Mouse (Mus musculus): Measurements from ENCODE around the gene Olfr1411. TPM values are rescaled to one million over a fixed set of nuclear protein-coding genes. Genes with fewer than 3 reads are reported as not detected.

Gene Olfr1411
- not detected for polyA plus RNA-seq (2014; fragmentation: Illumina TruSeq; extraction: RNeasy Lipid Tissue Mini Kit (QIAGEN cat#74804))

GRCm38 (mm10) chr1:92594111-92594510 lies at the start of gene Olfr1411:
Gene Olfr1411 (plus strand): TSS chr1:92594411.

GRCm38 (mm10) chr1:92571022-92571421 lies 23.2 kb upstream of the Olfr1411 start, which contains the start of gene Olfr1413:
Gene Olfr1413 (plus strand): TSS chr1:92571322.

GRCm38 (mm10) chr1:92585479-92585878 lies 8.7 kb upstream of the Olfr1411 start, which contains the start of gene Olfr1412:
Gene Olfr1412 (plus strand): TSS chr1:92585779.

GRCm38 (mm10) chr1:92605482-92605881 lies 11.3 kb downstream of the Olfr1411 start, which contains the start of gene Olfr1410:
Gene Olfr1410 (plus strand): TSS chr1:92605782.

GRCm38 (mm10) chr1:92617488-92617887 lies 23.3 kb downstream of the Olfr1411 start, which contains the start of gene Olfr12:
Gene Olfr12 (plus strand): TSS chr1:92617788.

GRCm38 (mm10) chr1:92641514-92642272 lies 47.5 kb downstream of the Olfr1411 start, which contains the start of gene Cops9:
Gene Cops9 (minus strand): TSS chr1:92641985.

Other genes starting within 250 kb of the Olfr1411 start
- gene Ndufa10, start 120.6 kb upstream of the Olfr1411 start, polyA plus RNA-seq (2014; fragmentation: Illumina TruSeq; extraction: RNeasy Lipid Tissue Mini Kit (QIAGEN cat#74804)) = 139 TPM
- gene Olfr1416, start 109.3 kb upstream of the Olfr1411 start, polyA plus RNA-seq (2014; fragmentation: Illumina TruSeq; extraction: RNeasy Lipid Tissue Mini Kit (QIAGEN cat#74804)) = not detected
- not detected for gene Olfr1415, start 98.3 kb upstream of the Olfr1411 start, polyA plus RNA-seq (2014; fragmentation: Illumina TruSeq; extraction: RNeasy Lipid Tissue Mini Kit (QIAGEN cat#74804))
- not detected for gene Olfr1414, start 75.8 kb upstream of the Olfr1411 start, polyA plus RNA-seq (2014; fragmentation: Illumina TruSeq; extraction: RNeasy Lipid Tissue Mini Kit (QIAGEN cat#74804))
- not detected for gene Olfr1413, start 23.1 kb upstream of the Olfr1411 start, polyA plus RNA-seq (2014; fragmentation: Illumina TruSeq; extraction: RNeasy Lipid Tissue Mini Kit (QIAGEN cat#74804))
- not detected for gene Olfr1412, start 8.6 kb upstream of the Olfr1411 start, polyA plus RNA-seq (2014; fragmentation: Illumina TruSeq; extraction: RNeasy Lipid Tissue Mini Kit (QIAGEN cat#74804))
- gene Olfr1410, start 11.4 kb downstream of the Olfr1411 start, polyA plus RNA-seq (2014; fragmentation: Illumina TruSeq; extraction: RNeasy Lipid Tissue Mini Kit (QIAGEN cat#74804)) = not detected
- gene Olfr12, start 23.4 kb downstream of the Olfr1411 start, polyA plus RNA-seq (2014; fragmentation: Illumina TruSeq; extraction: RNeasy Lipid Tissue Mini Kit (QIAGEN cat#74804)) = not detected
- gene Cops9, start 47.6 kb downstream of the Olfr1411 start, polyA plus RNA-seq (2014; fragmentation: Illumina TruSeq; extraction: RNeasy Lipid Tissue Mini Kit (QIAGEN cat#74804)) = 47.2 TPM
- not detected for gene Otos, start 54.4 kb downstream of the Olfr1411 start, polyA plus RNA-seq (2014; fragmentation: Illumina TruSeq; extraction: RNeasy Lipid Tissue Mini Kit (QIAGEN cat#74804))
- 0.71 TPM for gene Gpc1, start 237.2 kb downstream of the Olfr1411 start, polyA plus RNA-seq (2014; fragmentation: Illumina TruSeq; extraction: RNeasy Lipid Tissue Mini Kit (QIAGEN cat#74804))